Mouse (Mus musculus) kidney, adult 2 months (tissue): ENCODE data around the gene Siah3.

Source experiments
- CTCF ChIP-seq: fragments of 200-500 bp; conservative IDR thresholded peaks from 2 replicates; pipeline ENCODE4 v1.5.1; 2011; ENCODE audit warnings: low read depth, mild to moderate bottlenecking, control low read depth, low read length, moderate library complexity, mixed read lengths; ENCODE audit not compliant: insufficient read depth, insufficient read length
- POLR2A ChIP-seq: fragments of 200-500 bp; IDR thresholded peaks from one replicate; pipeline ENCODE4 v1.6.1; 2011; ENCODE audit warnings: low read depth, low read length, control low read depth

DNA sequence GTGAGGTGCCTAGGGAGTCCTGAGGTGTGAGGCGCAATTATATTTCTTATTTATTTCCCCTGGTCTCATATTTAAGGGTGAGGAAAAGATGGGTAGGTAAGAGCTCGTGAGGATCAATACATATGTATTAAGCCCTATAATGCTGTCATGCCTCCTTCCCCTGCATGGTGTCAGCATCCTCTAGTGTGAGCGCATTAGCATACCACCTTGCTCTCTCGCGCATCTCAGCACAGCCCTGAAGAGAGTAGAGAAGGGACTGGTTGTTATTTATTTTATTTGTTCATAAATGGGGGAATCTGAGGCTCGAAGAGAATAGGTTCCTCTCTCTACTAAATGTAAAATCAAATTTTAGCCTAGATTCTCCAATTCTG is 27.4 kb downstream of the Siah3 start:
- TF ChIP-seq CTCF, result no peak
- no peak for TF ChIP-seq POLR2A
